Mouse (Mus musculus) G1E (cell line): ENCODE results near the gene Il18rap. TPM values are rescaled to one million over a fixed set of nuclear protein-coding genes. Genes with fewer than 3 reads are reported as not detected.

Experiments used
- ATAC-seq: 2 replicates; pipeline ENCODE4 v1.8.0; 2016; ENCODE audit warnings: mild to moderate bottlenecking; ENCODE audit not compliant: insufficient number of reproducible peaks, poor library complexity, low FRiP score, severe bottlenecking; ENCODE audit errors: extremely low read depth
- DNase-seq: peaks from one replicate; pipeline ENCODE4 v3.0.0; 2012; ENCODE audit warnings: low spot score
- H3K27me3 ChIP-seq: 2 replicates; pipeline ENCODE4 v1.6.1; 2012; ENCODE audit warnings: mild to moderate bottlenecking, low read length, inconsistent platforms; ENCODE audit not compliant: insufficient read depth
- H3K36me3 ChIP-seq: replicated peaks from 2 replicates; pipeline ENCODE3; 2012; ENCODE audit warnings: mild to moderate bottlenecking, inconsistent platforms
- H3K4me1 ChIP-seq: 2 replicates; pipeline ENCODE4 v1.6.1; 2012; ENCODE audit warnings: low read depth, low read length, inconsistent platforms, mixed read lengths; ENCODE audit not compliant: insufficient read depth
- H3K4me3 ChIP-seq: 2 replicates; pipeline ENCODE4 v1.5.1; 2012; ENCODE audit warnings: low read depth, mild to moderate bottlenecking, inconsistent platforms, low read length, moderate library complexity, mixed read lengths
- H3K9me3 ChIP-seq: replicated peaks from 2 replicates; pipeline ENCODE4 v1.6.1; 2012; ENCODE audit warnings: inconsistent platforms
- CTCF ChIP-seq: IDR thresholded peaks from 2 replicates; pipeline ENCODE4 v1.5.1; 2012; ENCODE audit warnings: low read depth, low read length, inconsistent platforms, mixed read lengths
- GATA1 ChIP-seq: IDR thresholded peaks from 2 replicates; pipeline ENCODE4 v1.6.1; 2012; ENCODE audit warnings: borderline replicate concordance, low read length, inconsistent platforms, mixed read lengths
- GATA2 ChIP-seq: IDR thresholded peaks from 2 replicates; pipeline ENCODE4 v1.6.1; 2012; ENCODE audit warnings: low read depth, low read length, inconsistent platforms, borderline replicate concordance
- POLR2AphosphoS5 ChIP-seq: IDR thresholded peaks from 2 replicates; pipeline ENCODE4 v1.6.1; 2012; ENCODE audit warnings: low read depth, low read length, inconsistent platforms; ENCODE audit not compliant: insufficient replicate concordance
- TAL1 ChIP-seq: conservative IDR thresholded peaks from 2 replicates; pipeline ENCODE4 v1.6.1; 2012; ENCODE audit warnings: low read depth, low read length, inconsistent platforms, mixed read lengths
- polyA plus RNA-seq: library from polyadenylated mRNA; stranded (reverse); fragments of >175 nt; gene quantifications from 2 replicates; pipeline ENCODE4 v1.2.3, GENCODE M21; 2012
- total RNA-seq, 2 experiments: library from RNA; stranded (forward) in 1 of 2; stranded (reverse) in 1 of 2; fragments of 200-1000 nt in 1 of 2; fragments of >200 nt in 1 of 2; fragmentation: Nextera tagmentation in 1 of 2; gene quantifications; 2 replicates each; pipeline ENCODE4 v1.2.3; 2014 to 2017

The Il18rap gene
- total and polyA plus RNA-seq, 3 experiments: 1.6 TPM; not detected in 2

- TF ChIP-seq POLR2AphosphoS5 (no peak), GATA2 (no peak), TAL1 (no peak), GATA1 (no peak), CTCF (no peak)
- H3K4me1 ChIP-seq: no peaks in the 10 kb centered on the region; the same call in 1 of the 2 replicates
- peaks cover 4% of the 10 kb centered on the region for H3K9me3 ChIP-seq
- H3K4me3 ChIP-seq: no peak overlapping the region
- H3K36me3 ChIP-seq: no peaks in the 10 kb centered on the region
- ATAC-seq (no peak), DNase-seq (no peak)
- H3K27me3 ChIP-seq: peaks cover 25% of the 10 kb centered on the region
These were observed 14.1 kb downstream of the Il18rap start for GRCm38 (mm10) chr1:40529287-40529686.

- no peaks in the 10 kb centered on the region for H3K36me3 ChIP-seq
- H3K4me3 ChIP-seq: no peak overlapping the region
- DNase-seq: no peak
- peaks cover 32% of the 10 kb centered on the region for H3K27me3 ChIP-seq
- TF ChIP-seq POLR2AphosphoS5 (no peak), TAL1 (no peak)
- no peak for ATAC-seq
- no peaks in the 10 kb centered on the region for H3K4me1 ChIP-seq
- H3K9me3 ChIP-seq: no peaks in the 10 kb centered on the region
These were observed 22.4 kb downstream of the Il18rap start for GRCm38 (mm10) chr1:40537577-40537976.

GRCm38 (mm10) chr1:40544650-40545049, 29.5 kb downstream of the Il18rap start:
- peaks cover 31% of the 10 kb centered on the region for H3K27me3 ChIP-seq
- DNase-seq (peak; percentile 11), ATAC-seq (no peak)

GRCm38 (mm10) chr1:40546645-40547044, 31.5 kb downstream of the Il18rap start:
- TF ChIP-seq GATA2 (no peak), POLR2AphosphoS5 (no peak), CTCF (no peak), TAL1 (no peak), GATA1 (no peak)
- H3K4me3 ChIP-seq: no peak overlapping the region

More at GRCm38 (mm10) chr1:40544650-40545049, 29.5 kb downstream of the Il18rap start:
- Histone ChIP-seq H3K9me3 (no peaks in the 10 kb centered on the region), H3K4me1 (peaks cover 7% of the 10 kb centered on the region; the same call in 1 of the 2 replicates), H3K36me3 (no peaks in the 10 kb centered on the region), H3K4me3 (no peak overlapping the region)
- peak; percentile 58; the same call in 1 of the 2 replicates for TF ChIP-seq CTCF
- no peak for TF ChIP-seq GATA1
- TF ChIP-seq GATA2: no peak

GRCm38 (mm10) chr1:40547064-40547572, 32.0 kb downstream of the Il18rap start:
- ATAC-seq (no peak), DNase-seq (no peak)
- H3K36me3 ChIP-seq: no peaks in the 10 kb centered on the region
- no peak overlapping the region for H3K4me3 ChIP-seq
- TF ChIP-seq TAL1 (no peak), POLR2AphosphoS5 (no peak), GATA1 (no peak), CTCF (no peak), GATA2 (no peak)
- peaks cover 24% of the 10 kb centered on the region for H3K27me3 ChIP-seq
- H3K4me1 ChIP-seq: peaks cover 7% of the 10 kb centered on the region; the same call in 1 of the 2 replicates
- H3K9me3 ChIP-seq: no peaks in the 10 kb centered on the region

More at GRCm38 (mm10) chr1:40546645-40547044, 31.5 kb downstream of the Il18rap start:
- Histone ChIP-seq H3K36me3 (no peaks in the 10 kb centered on the region), H3K4me1 (peaks cover 7% of the 10 kb centered on the region; the same call in 1 of the 2 replicates), H3K9me3 (no peaks in the 10 kb centered on the region), H3K27me3 (peaks cover 28% of the 10 kb centered on the region)
- DNase-seq (no peak), ATAC-seq (no peak)

GRCm38 (mm10) chr1:40547762-40548161, 32.6 kb downstream of the Il18rap start:
- H3K27me3 ChIP-seq: peaks cover 17% of the 10 kb centered on the region; the same call in 1 of the 2 replicates
- no peaks in the 10 kb centered on the region for H3K9me3 ChIP-seq
- no peak for DNase-seq
- TF ChIP-seq CTCF: no peak
- no peak overlapping the region for H3K4me3 ChIP-seq
- no peak for ATAC-seq
- no peaks in the 10 kb centered on the region for H3K36me3 ChIP-seq
- H3K4me1 ChIP-seq: peaks cover 6% of the 10 kb centered on the region; the same call in 1 of the 2 replicates

GRCm38 (mm10) chr1:40569374-40569773, 54.2 kb downstream of the Il18rap start:
- Histone ChIP-seq H3K9me3 (no peaks in the 10 kb centered on the region), H3K27me3 (peaks cover 8% of the 10 kb centered on the region), H3K4me3 (no peak overlapping the region), H3K36me3 (no peaks in the 10 kb centered on the region), H3K4me1 (no peaks in the 10 kb centered on the region)
- DNase-seq: no peak
- ATAC-seq: no peak
- TF ChIP-seq CTCF: no peak
- no peak for TF ChIP-seq GATA2
- TF ChIP-seq TAL1: no peak
- TF ChIP-seq POLR2AphosphoS5: no peak
- TF ChIP-seq GATA1: no peak
